Mouse (Mus musculus) left cerebral cortex, adult 2 months (tissue): Measurements from ENCODE around the gene Kdm5b. TPM values are rescaled to one million over a fixed set of nuclear protein-coding genes. Genes with fewer than 3 reads are reported as not detected.

ENCODE experiments used
- DNase-seq, 2 experiments: peaks; one replicate each; pipeline ENCODE4 v3.0.0; 2021 to 2022; ENCODE audit warnings: low spot score in 2 of 2, mixed read lengths in 1 of 2; ENCODE audit errors: extremely low spot score in 1 of 2
- H3K27ac ChIP-seq: fragments of 200-600 bp; 2 replicates; pipeline ENCODE4 v1.8.1; 2022
- H3K4me3 ChIP-seq: fragments of 200-600 bp; 2 replicates; pipeline ENCODE4 v1.8.1; 2022
- CTCF ChIP-seq: fragments of 200-600 bp; IDR thresholded peaks from 2 replicates; pipeline ENCODE4 v1.8.1; 2022; ENCODE audit warnings: antibody characterized with exemption, mild to moderate bottlenecking, moderate library complexity
- intact Hi-C: fragments of 180-260 bp; cut with DNase I; formaldehyde crosslinking; loops from one replicate; pipeline ENCODE4 v1.15.1; 2025
- total RNA-seq, 2 experiments: library from RNA; stranded (reverse); gene quantifications; 2 replicates each; pipeline ENCODE4 v1.2.3; 2021

Kdm5b gene
- total RNA-seq, 2 experiments from 2014 or later, result 70.5 to 71.0 TPM

GRCm38 (mm10) chr1:134658841-134659240 lies 98.9 kb downstream of the Kdm5b start:
- Histone ChIP-seq H3K27ac (no peak overlapping the region), H3K4me3 (no peak overlapping the region)
- intact Hi-C loops, result loop anchor here (5.0 kb wide), 1 partner anchor 38 kb away; no protein-coding TSS in a partner anchor
- TF ChIP-seq CTCF, result no peak
- DNase-seq, result no peak

- DNase-seq, result no peak
- no peak for TF ChIP-seq CTCF
- intact Hi-C loops, result loop anchor here (5.0 kb wide), 1 partner anchor 82 kb away; no protein-coding TSS in a partner anchor
Observed at GRCm38 (mm10) chr1:134660163-134660562, 100.2 kb downstream of the Kdm5b start.

DNA sequence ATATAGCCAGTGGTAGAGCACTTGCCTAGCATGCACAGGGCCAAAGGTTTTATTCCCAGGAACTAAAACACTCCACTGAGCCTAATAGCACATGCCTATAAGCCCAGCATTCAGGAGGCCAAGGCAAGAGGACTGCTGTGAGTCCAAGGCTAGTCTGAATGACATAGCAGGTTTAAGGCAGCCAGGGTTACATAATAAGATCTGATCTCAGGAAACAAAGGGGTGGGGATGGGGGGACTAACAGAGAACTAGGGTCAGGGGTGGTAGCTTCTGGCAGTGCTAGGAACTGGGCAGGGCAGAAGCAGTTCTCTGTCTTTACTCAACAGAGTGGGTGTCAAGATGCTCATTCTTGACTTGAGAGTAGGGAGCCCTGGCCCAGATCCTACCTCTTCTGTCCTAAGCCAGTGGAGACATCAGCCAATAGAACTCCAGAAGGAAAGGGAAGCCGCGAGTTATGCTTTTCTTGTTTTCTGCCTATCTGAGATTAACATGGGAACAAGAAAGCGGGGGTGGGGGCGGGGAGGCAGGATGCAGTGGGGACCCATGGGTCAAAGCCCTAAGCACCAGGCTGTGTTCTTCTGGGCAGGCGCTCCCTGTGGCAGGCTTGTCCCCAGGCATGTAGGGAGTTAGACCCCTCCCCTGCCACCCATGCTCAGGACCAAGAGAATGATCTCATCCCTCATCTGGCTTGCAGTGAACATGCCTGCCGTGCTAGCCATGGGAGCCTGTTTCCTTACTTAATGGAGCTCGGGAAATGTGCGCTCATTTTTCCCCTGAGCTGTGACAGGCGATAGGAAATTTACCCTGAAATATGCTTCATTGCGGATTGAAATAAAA lies 111.5 kb downstream of the Kdm5b start:
- no peak overlapping the region for H3K27ac ChIP-seq
- no peak for TF ChIP-seq CTCF
- intact Hi-C loops, result no loop called here
- DNase-seq, result no peak
- H3K4me3 ChIP-seq, result no peak overlapping the region

More at GRCm38 (mm10) chr1:134660163-134660562, 100.2 kb downstream of the Kdm5b start:
- no peak overlapping the region for H3K27ac ChIP-seq
- no peak overlapping the region for H3K4me3 ChIP-seq

GRCm38 (mm10) chr1:134674312-134674711 lies 114.3 kb downstream of the Kdm5b start:
- Histone ChIP-seq H3K27ac (no peak overlapping the region), H3K4me3 (no peak overlapping the region)
- DNase-seq, result no peak
- TF ChIP-seq CTCF, result peak; percentile 19; the same call in 1 of the 2 replicates
- intact Hi-C loops, result no loop called here

- intact Hi-C loops, result no loop called here
Observed at GRCm38 (mm10) chr1:134679445-134679844, 119.5 kb downstream of the Kdm5b start.

DNA sequence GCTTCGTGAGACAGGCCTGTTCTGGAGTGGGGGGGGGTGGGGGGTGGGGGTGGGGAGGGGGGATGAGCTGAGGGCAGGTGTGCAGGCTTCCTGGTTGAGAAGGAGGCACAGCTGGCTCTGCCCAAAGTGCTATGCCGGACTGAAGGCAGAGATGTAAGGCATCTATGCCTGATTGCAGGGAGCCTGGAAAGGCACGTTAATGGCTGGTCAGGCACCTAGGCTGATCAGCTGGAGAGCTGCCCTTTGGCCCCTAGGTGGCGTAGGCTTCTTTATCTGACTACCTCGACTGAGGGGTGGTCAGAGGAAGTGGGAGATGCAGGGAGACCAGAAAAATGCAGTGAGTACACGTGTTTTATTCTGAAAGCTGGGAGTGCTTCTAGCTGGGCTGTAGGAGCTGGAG lies 120.6 kb downstream of the Kdm5b start:
- TF ChIP-seq CTCF, result no peak; the same call in 1 of the 2 replicates
- H3K27ac ChIP-seq, result no peak overlapping the region
- no peak for DNase-seq
- intact Hi-C loops, result no loop called here
- no peak overlapping the region for H3K4me3 ChIP-seq

More at GRCm38 (mm10) chr1:134679445-134679844, 119.5 kb downstream of the Kdm5b start:
- TF ChIP-seq CTCF, result no peak
- no peak for DNase-seq
- H3K27ac ChIP-seq, result no peak overlapping the region
- no peak overlapping the region for H3K4me3 ChIP-seq

DNA sequence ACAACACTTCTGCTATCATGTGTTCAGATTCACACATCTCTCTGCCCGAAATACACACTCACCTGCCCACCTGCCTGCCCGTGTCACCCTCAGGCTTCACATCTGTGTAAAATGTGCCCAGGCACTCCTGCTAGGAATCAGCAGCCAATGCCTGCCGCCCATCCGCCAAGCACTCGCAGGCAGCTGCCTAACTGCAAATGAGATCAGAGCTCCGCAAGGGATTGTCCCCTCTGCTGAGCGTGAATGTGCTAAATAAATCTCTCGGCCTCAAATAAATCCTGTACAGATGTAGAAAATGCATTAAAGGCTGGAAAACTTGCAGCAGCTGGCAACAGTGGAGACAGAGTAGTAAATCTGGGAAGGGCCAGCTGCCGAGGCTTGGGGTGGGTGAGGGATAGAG lies 122.5 kb downstream of the Kdm5b start:
- no peak for TF ChIP-seq CTCF
- H3K4me3 ChIP-seq, result no peak overlapping the region
- peak in 1 of 2 experiments; percentile 19 for DNase-seq

More for the DNA sequence above, 122.5 kb downstream of the Kdm5b start:
- H3K27ac ChIP-seq, result no peak overlapping the region
- intact Hi-C loops, result no loop called here

Other genes starting within 250 kb of the Kdm5b start
- 10 to 100 TPM; 50.7 to 50.8 TPM for gene Ppfia4, start 227.2 kb upstream of the Kdm5b start, total RNA-seq
- 10 to 100 TPM; 57.2 to 70.8 TPM for gene Tmem183a, start 198.2 kb upstream of the Kdm5b start, total RNA-seq
- not detected for gene 4933406M09Rik, start 174.2 kb upstream of the Kdm5b start, total RNA-seq
- 10 to 100 TPM; 20.3 to 23.3 TPM for gene Cyb5r1, start 154.6 kb upstream of the Kdm5b start, total RNA-seq
- 10 to 100 TPM; 55.9 to 58.2 TPM for gene Adipor1, start 144.8 kb upstream of the Kdm5b start, total RNA-seq
- 10 to 100 TPM; 36.1 to 38.9 TPM for gene Klhl12, start 104.6 kb upstream of the Kdm5b start, total RNA-seq
- gene Rabif, start 65.5 kb upstream of the Kdm5b start, total RNA-seq, result 10 to 100 TPM; 25.8 to 28.6 TPM
- gene Mgat4e, start 10.5 kb upstream of the Kdm5b start, total RNA-seq, result not detected
- 10 to 100 TPM; 57.7 to 62.5 TPM for gene Syt2, start 86.5 kb downstream of the Kdm5b start, total RNA-seq